Mouse (Mus musculus): ENCODE data around the gene Neu1. TPM values are rescaled to one million over a fixed set of nuclear protein-coding genes. Genes with fewer than 3 reads are reported as not detected.

The Neu1 gene
- polyA plus RNA-seq (2021): 75.4 TPM

DNA sequence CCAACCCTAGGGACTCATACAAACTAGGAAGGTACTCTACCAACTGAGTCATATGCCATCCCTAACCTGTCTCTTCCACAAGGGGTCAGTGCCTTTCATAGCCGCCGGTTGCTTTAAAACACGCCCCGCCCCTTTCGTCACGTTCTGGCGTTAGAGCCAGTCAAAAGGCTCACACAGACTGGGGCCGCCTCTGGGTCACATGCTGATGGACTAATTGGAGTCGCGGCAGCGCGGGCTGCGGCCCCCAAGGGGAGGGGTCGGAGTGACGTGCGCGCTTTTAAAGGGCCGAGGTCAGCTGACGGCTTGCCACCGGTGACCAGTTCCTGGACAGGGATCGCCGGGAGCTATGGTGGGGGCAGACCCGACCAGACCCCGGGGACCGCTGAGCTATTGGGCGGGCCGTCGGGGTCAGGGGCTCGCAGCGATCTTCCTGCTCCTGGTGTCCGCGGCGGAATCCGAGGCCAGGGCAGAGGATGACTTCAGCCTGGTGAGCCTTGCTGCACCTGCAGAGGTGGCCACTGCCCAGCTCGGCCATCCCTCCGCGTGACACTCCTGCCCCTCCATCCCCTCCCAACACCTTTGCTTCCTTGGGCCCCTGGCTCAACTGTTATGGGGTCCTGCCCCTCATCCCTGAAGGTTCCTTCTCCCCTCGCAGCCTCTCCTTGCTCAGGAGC is at the start of gene Neu1:
TSS of gene Neu1 (plus strand) at position 193 of the 674 bp plus-strand sequence.
- ChIA-PET POLR2A (interaction anchor here (0.6 to 1.5 kb wide), 4 partner anchors 16 to 67 kb away, joined by 3 to 6 read pairs (median 4); no protein-coding TSS in a partner anchor), CTCF (interaction anchor here (0.8 to 2.2 kb wide), 3 partner anchors 12 to 15 kb away, joined by 3 to 6 read pairs (median 3); no protein-coding TSS in a partner anchor)
- no peaks in the 10 kb centered on the region for H3K27me3 ChIP-seq
- ATAC-seq (peak; percentile 90), DNase-seq (ENCODE audit: low read depth, low spot score) (peak; percentile 84)
- no peak for TF ChIP-seq CTCF (IDR thresholded peaks at IDR 0.05)
- in situ Hi-C loops (cut with MboI; ENCODE audit: low pct_unique_long_range_greater_than_20kb): no loop called here

DNA sequence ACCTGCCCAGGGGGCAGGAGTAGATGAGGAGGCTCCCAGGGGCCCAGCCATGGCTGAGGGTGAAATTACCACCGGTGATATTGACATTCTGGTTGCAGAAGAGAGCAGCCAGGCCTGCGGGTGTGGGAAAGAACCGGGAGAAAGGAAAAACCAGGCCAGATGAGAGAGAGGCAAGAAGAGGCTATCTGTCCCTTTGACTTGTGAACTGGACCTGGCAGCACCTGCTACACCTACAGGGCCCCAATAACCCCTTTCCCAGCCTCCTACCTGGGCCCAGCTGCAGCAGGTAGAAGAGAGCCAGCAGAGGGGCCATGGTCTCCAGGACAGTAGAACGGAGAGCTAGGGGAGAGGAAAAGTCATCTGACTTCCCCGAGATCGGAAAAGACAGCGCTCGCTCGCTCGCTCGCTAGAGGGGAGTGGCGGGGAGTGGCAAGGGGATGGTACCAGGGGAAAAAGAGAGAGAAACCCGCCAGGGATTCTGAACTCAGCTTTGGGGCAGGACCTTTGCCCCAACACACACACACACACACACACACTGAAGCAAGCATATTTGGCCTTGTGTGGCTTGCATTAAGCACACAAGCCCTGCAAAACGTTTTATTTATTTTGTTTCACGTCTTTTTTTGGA is 49.3 kb upstream of the Neu1 start, which contains the start of gene Gm20547:
TSS of gene Gm20547 (minus strand) at position 360 of the 628 bp plus-strand sequence.
- CTCF ChIA-PET: interaction anchor here (2.2 kb wide), 1 partner anchor 25 kb away, joined by 5 read pairs; no protein-coding TSS in a partner anchor
- DNase-seq (ENCODE audit: low read depth, low spot score) (no peak), ATAC-seq (no peak)
- TF ChIP-seq CTCF (IDR thresholded peaks at IDR 0.05): no peak
- H3K27me3 ChIP-seq: no peaks in the 10 kb centered on the region
- in situ Hi-C loops (cut with MboI; ENCODE audit: low pct_unique_long_range_greater_than_20kb): no loop called here
- POLR2A ChIA-PET: interaction anchor here (0.7 to 1.1 kb wide), 2 partner anchors 12 to 16 kb away, joined by 3 to 4 read pairs; no protein-coding TSS in a partner anchor

DNA sequence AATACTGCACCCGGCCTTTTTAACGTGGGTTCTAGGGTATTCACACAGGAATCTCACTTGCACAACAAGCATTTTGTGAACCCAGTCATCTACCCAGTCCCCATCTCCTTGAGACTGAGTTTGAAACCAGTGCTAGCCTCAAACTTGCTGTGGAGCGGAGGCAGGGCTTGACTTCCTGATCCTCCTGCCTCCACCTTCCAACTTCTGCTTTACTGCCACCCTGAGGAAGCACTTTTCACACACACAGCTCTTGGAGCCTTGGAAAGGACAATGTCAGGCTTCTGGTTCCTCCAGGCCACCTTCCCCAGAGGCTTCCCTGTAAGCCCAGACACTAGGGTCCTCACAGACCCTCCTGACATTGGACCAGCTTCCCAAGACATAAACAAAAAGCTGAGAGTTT is 47.7 kb upstream of the Neu1 start:
- TF ChIP-seq CTCF (IDR thresholded peaks at IDR 0.05): no peak
- DNase-seq (ENCODE audit: low read depth, low spot score) (no peak), ATAC-seq (peak; percentile 49)
- in situ Hi-C loops (cut with MboI; ENCODE audit: low pct_unique_long_range_greater_than_20kb): no loop called here
- POLR2A ChIA-PET: no interaction called here
- CTCF ChIA-PET: interaction anchor here (0.9 to 2.2 kb wide), 3 partner anchors 27 to 41 kb away, joined by 3 to 5 read pairs (median 4); no protein-coding TSS in a partner anchor
- H3K27me3 ChIP-seq: no peaks in the 10 kb centered on the region

DNA sequence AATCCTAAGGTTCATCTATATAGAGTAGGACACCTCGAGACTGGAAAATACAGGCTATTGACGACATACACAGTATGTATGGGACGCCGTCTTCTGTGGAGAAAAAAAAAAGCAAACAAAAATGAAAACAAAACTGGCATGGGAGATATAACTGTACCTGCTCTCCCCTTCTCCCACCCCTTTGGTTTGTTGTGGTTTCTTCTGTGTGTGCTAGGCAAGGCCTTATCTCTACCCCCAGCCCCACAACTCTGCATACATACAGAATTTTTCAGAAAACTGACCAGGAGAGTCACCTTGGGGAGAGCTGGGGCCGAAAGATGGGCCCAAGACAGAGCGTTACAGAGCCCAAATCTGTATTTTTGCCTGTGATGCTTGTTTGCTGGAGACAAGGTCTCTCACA is 46.3 kb upstream of the Neu1 start:
- DNase-seq (ENCODE audit: low read depth, low spot score): no peak
- POLR2A ChIA-PET: interaction anchor here (1.0 kb wide), 1 partner anchor 9 kb away, joined by 4 read pairs; no protein-coding TSS in a partner anchor
- in situ Hi-C loops (cut with MboI; ENCODE audit: low pct_unique_long_range_greater_than_20kb): no loop called here
- TF ChIP-seq CTCF (IDR thresholded peaks at IDR 0.05): no peak
- ATAC-seq: no peak
- CTCF ChIA-PET: interaction anchor here (1.9 kb wide), 1 partner anchor 29 kb away, joined by 6 read pairs; no protein-coding TSS in a partner anchor
- no peaks in the 10 kb centered on the region for H3K27me3 ChIP-seq

DNA sequence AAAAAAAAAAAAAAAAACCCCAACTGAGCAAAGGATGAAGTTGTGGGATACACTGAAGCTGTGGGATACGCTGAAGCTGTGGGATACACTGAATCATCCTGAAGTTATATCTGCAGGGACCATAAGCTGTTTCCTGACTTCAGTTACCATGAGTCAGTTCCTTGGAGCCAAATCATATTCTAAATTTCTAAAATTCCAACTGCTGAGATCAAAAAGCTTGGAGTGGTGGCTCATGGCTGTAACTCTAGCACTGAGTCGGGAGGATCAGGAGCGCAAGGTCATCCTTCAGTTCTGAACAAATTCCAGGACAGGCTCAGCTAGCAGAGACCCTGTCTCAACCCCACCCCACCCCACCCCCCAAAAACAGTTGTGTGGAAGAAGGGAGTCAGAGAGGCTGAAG is 45.4 kb upstream of the Neu1 start:
- CTCF ChIA-PET: interaction anchor here (1.9 kb wide), 1 partner anchor 30 kb away, joined by 6 read pairs; no protein-coding TSS in a partner anchor

DNA sequence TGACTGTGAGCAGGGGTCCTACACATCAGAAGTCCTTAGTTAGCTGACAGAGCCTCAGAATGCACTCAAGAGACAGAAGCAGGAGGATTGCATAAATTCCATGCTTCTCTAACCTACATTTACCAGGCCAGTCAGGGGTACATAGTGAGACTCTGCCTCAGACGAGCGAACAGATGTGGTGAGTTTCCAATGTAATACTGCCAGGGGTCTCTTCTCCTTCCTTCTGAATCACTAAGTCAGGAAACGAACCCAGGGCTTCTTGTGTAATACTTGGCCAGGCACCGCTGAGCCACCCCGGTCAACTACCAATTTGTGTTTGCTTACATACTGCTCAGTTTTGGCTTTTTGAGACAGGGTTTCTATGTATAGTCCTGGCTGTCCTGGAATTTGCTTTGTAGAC is 43.1 kb upstream of the Neu1 start:
- ChIA-PET POLR2A (no interaction called here), CTCF (no interaction called here)
- no peak for ATAC-seq
- in situ Hi-C loops (cut with MboI; ENCODE audit: low pct_unique_long_range_greater_than_20kb): no loop called here
- TF ChIP-seq CTCF (IDR thresholded peaks at IDR 0.05): no peak
- DNase-seq (ENCODE audit: low read depth, low spot score): no peak
- no peaks in the 10 kb centered on the region for H3K27me3 ChIP-seq

More for the DNA sequence above, 45.4 kb upstream of the Neu1 start:
- no peaks in the 10 kb centered on the region for H3K27me3 ChIP-seq
- POLR2A ChIA-PET: interaction anchor here (0.6 kb wide), 1 partner anchor 17 kb away, joined by 4 read pairs; no protein-coding TSS in a partner anchor
- in situ Hi-C loops (cut with MboI; ENCODE audit: low pct_unique_long_range_greater_than_20kb): no loop called here
- TF ChIP-seq CTCF (IDR thresholded peaks at IDR 0.05): no peak
- ATAC-seq (peak; percentile 31), DNase-seq (ENCODE audit: low read depth, low spot score) (no peak)

DNA sequence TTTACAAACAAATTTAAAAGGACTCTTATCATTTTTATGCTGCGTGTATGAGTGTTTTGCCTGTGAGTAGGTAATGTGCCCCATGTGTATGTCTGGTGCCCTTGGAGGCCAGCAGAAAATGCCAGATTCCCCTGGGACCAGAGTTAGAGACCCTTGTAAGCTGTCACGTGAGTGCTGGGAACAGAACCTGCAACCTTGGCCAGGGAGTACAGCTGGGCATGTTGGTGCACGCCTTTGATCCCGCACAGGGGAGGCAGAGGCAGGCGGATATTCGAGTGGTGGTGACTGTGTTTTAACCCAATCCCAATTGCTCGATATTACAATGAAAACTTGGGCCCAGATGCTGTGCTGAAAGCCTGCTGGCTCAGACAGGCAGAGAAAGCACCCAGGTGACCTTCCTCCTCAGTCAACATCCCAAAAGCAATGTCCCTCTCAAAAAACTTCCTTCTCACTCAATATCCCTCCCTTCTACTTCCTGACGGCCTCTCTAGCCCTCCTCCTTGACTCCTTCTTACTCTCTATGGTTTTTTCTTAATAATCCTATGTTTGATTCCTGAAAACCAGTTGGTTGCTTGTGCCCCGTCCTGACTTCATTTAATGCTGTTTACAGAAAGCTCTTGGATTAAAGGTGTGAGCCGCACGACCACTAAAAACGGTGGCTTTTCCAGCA is 40.8 kb upstream of the Neu1 start:
- ChIA-PET CTCF (no interaction called here), POLR2A (no interaction called here)
- no peak for ATAC-seq
- TF ChIP-seq CTCF (IDR thresholded peaks at IDR 0.05): no peak
- in situ Hi-C loops (cut with MboI; ENCODE audit: low pct_unique_long_range_greater_than_20kb): loop anchor here (5.0 kb wide), 1 partner anchor 33 kb away; no protein-coding TSS in a partner anchor
- H3K27me3 ChIP-seq: no peaks in the 10 kb centered on the region
- no peak for DNase-seq (ENCODE audit: low read depth, low spot score)

DNA sequence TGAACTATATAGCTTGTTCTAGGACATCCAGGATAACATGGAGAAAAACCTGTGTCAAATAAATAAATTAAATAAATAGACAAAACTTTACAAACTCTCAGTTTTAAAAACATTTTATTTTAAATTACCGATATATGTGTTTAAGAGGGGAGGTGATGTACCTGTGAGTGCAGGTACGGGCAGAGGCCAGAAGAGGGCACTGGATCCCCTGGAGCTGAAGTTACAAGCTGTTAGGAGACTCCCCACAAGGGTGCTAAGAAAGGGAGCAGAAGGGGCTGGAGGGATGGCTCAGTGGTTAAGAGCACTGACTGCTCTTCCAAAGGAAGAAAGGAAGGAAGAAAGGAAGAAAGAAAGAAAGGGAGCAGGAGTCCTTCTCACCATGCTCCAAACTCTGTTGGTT is 39.7 kb upstream of the Neu1 start:
- DNase-seq (ENCODE audit: low read depth, low spot score) (no peak), ATAC-seq (no peak)
- POLR2A ChIA-PET: interaction anchor here (0.6 kb wide), 1 partner anchor 34 kb away, joined by 3 read pairs; no protein-coding TSS in a partner anchor
- CTCF ChIA-PET: interaction anchor here (0.9 kb wide), 1 partner anchor 35 kb away, joined by 4 read pairs; no protein-coding TSS in a partner anchor
- H3K27me3 ChIP-seq: no peaks in the 10 kb centered on the region
- no peak for TF ChIP-seq CTCF (IDR thresholded peaks at IDR 0.05)
- in situ Hi-C loops (cut with MboI; ENCODE audit: low pct_unique_long_range_greater_than_20kb): loop anchor here (5.0 kb wide), 1 partner anchor 34 kb away; no protein-coding TSS in a partner anchor

DNA sequence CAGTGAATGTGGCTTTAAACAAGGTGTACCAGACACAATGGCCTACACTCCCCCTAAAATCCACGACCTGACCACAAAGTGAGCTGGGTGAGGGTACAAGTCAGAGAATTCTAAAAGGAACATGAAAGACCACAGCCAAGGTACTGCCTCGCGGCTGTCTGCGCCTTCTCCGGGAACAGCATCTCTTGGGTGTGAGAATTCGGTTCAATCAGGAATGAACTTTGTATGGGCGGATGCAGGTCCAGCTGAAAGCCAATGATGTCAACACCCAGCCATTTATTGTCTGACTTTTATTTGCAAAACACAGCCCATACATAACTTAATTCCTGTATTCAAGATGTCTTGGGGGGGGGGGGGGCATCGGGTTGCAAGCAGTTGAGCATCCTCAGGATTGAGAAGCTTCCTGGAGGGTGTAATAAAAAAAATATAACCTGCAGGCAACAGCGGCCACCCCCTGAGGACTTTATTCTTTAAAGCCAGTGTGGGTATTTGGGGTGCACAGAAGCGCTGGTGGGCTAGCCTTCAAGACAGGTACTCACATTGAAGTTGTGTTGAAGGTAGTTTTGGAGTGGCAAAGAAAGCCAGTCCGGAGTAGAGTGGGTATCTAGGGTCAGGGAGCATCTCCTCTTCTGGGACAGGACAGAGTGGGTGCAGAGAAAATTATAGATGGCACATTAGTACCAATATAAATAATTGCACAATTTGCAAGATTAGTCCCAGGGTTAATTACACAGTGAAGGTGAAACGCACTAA is 37.8 kb upstream of the Neu1 start:
- TF ChIP-seq CTCF (IDR thresholded peaks at IDR 0.05): no peak
- no peak for DNase-seq (ENCODE audit: low read depth, low spot score)
- in situ Hi-C loops (cut with MboI; ENCODE audit: low pct_unique_long_range_greater_than_20kb): loop anchor here (5.0 kb wide), 1 partner anchor 36 kb away; no protein-coding TSS in a partner anchor
- ChIA-PET POLR2A (interaction anchor here (0.9 kb wide), 1 partner anchor 9 kb away, joined by 4 read pairs; no protein-coding TSS in a partner anchor), CTCF (interaction anchor here (1.7 kb wide), 1 partner anchor 37 kb away, joined by 5 read pairs; no protein-coding TSS in a partner anchor)
- no peak for ATAC-seq
- H3K27me3 ChIP-seq: no peaks in the 10 kb centered on the region

Measured in Patski (cell line).